Mouse (Mus musculus): ENCODE results near the gene Olfr313. TPM values are rescaled to one million over a fixed set of nuclear protein-coding genes. Genes with fewer than 3 reads are reported as not detected.
"Not testable (repeated sequence)": the region's sequence is repeated elsewhere in the genome, so short reads cannot be mapped to it uniquely, and the experiment has no call there.

Gene Olfr313
- not detected in 2 replicates for polyA plus RNA-seq (2015; fragmentation: Nextera tagmentation; extraction: Ambion mirVana)

DNA sequence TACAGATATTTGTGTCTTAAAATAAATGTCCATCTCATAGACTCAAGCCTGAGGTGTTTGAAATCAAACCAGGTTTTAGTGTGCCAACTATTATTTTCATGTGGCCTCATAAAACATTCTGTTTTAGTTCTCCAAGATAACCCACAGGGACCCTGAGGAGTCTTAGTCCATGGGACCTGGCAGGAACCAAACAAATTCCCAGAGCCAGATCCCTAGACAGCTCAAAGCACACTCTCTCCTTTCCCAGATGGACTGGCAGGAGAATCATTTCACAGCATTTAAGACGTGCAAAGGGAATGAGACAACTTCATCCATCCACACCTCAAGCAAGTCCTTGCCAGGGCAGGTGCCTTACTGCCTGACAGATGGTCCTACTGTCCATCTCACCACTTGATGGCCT is at the start of gene Olfr313:
TSS of gene Olfr313 (plus strand) at position 301 of the 400 bp plus-strand sequence.
- not testable (repeated sequence) for H3K4me2 ChIP-seq (ENCODE audit: low read depth, low read length); H3K9ac ChIP-seq (ENCODE audit: low read depth, low read length); H3K4me3 ChIP-seq (ENCODE audit: low read length); H3K4me1 ChIP-seq (ENCODE audit: control insufficient read depth, insufficient read depth, low read length); H3K36me3 ChIP-seq (ENCODE audit: control insufficient read depth, insufficient read depth, low read length); H3K27me3 ChIP-seq (replicated peaks; ENCODE audit: control insufficient read depth, insufficient read depth, low read length); ATAC-seq; H3K27ac ChIP-seq (ENCODE audit: low read length); H3K9me3 ChIP-seq (ENCODE audit: control insufficient read depth, low read length)
- 46% methylated on average over 1 of the region's 1 CpGs for WGBS

DNA sequence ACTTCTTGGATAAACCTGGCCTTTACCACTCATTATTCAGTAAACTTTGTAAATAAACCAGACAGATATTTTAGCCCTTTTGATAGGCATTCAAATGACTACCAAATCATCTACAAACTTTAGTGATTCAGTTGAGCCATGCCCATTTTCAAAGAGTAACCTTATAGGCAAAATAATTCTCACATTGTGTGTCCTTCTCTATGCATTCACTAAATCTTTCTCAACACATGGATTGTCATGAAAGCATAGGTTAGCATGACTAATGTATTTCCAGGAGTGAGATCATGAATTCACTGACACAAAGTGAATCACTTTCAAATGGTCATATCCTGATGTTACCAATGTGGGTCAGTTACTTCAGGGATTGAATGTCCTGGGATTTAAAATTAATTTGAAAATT is 41.9 kb upstream of the Olfr313 start, which contains the start of gene Olfr315:
TSS of gene Olfr315 (plus strand) at position 301 of the 400 bp plus-strand sequence.
- Histone ChIP-seq H3K4me2 (ENCODE audit: low read depth, low read length) (no peak within 1 kb of the TSS), H3K4me3 (ENCODE audit: low read length) (no peak within 1 kb of the TSS), H3K4me1 (ENCODE audit: control insufficient read depth, insufficient read depth, low read length) (no peaks in the 10 kb centered on the region), H3K9ac (ENCODE audit: low read depth, low read length) (no peak within 1 kb of the TSS), H3K27me3 (replicated peaks; ENCODE audit: control insufficient read depth, insufficient read depth, low read length) (no peaks in the 10 kb centered on the region), H3K36me3 (ENCODE audit: control insufficient read depth, insufficient read depth, low read length) (no peaks in the 10 kb centered on the region), H3K27ac (ENCODE audit: low read length) (no peak within 1 kb of the TSS), H3K9me3 (ENCODE audit: control insufficient read depth, low read length) (no peaks in the 10 kb centered on the region)
- no peak for ATAC-seq

DNA sequence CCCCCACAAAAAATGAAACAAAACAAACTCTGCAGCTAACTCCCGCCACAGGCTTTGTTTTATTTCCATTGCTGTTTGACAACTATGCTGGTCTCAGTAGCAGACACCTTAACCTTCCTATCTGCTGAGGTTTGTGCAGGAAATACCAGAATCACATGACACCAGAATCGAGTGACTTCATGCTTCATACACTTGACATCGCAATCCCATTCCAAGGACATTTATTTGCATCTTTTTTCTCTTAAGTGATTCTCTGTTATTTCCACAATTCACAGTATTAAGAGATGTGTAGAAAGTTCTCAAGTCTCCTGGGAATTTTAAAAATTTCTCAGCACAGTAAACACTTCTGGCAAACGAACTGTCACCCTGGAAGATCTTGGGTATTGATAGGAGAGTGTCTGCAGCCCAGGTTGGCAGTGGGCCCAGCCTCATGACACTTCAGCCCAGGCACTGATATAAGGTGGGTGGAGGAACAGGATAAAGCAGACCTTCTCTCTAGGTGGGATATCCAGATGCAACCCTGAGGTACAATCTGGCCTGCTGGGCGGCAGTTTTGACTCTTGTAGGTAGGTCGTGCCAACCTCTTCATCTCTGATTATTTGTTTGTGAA is 32.2 kb upstream of the Olfr313 start, which contains the start of gene Olfr314:
TSS of gene Olfr314 (plus strand) at position 473 of the 610 bp plus-strand sequence.
- Histone ChIP-seq H3K4me3 (ENCODE audit: low read length) (no peak within 1 kb of the TSS), H3K27ac (ENCODE audit: low read length) (no peak within 1 kb of the TSS), H3K9ac (ENCODE audit: low read depth, low read length) (no peak within 1 kb of the TSS), H3K27me3 (replicated peaks; ENCODE audit: control insufficient read depth, insufficient read depth, low read length) (no peaks in the 10 kb centered on the region), H3K4me2 (ENCODE audit: low read depth, low read length) (no peak within 1 kb of the TSS), H3K4me1 (ENCODE audit: control insufficient read depth, insufficient read depth, low read length) (no peaks in the 10 kb centered on the region), H3K36me3 (ENCODE audit: control insufficient read depth, insufficient read depth, low read length) (no peaks in the 10 kb centered on the region), H3K9me3 (ENCODE audit: control insufficient read depth, low read length) (no peaks in the 10 kb centered on the region)
- no peak for ATAC-seq
- 71% methylated on average over 6 of the region's 6 CpGs for WGBS

DNA sequence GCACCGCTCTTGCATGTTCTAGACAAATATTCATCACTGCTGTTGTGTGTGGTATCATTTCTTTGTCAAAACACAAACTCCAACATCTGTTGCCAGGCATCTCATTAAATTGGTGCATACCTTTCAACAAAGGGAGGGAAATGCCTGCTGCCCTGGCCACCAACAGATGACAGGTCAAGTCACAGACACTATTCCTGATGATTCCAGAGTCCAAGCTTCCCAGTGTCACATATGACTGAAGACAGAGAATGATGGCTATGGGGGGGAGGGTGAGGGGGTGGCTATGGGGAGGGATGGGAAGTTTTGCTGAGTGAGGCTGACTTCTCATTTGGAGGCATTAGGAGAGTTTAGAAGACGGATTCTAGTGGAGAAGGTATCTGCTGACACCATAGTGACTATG is 30.6 kb upstream of the Olfr313 start:
- WGBS: 86% methylated on average over 2 of the region's 2 CpGs
- no peak for ATAC-seq
- Histone ChIP-seq H3K36me3 (ENCODE audit: control insufficient read depth, insufficient read depth, low read length) (no peaks in the 10 kb centered on the region), H3K27me3 (replicated peaks; ENCODE audit: control insufficient read depth, insufficient read depth, low read length) (no peaks in the 10 kb centered on the region), H3K9me3 (ENCODE audit: control insufficient read depth, low read length) (no peaks in the 10 kb centered on the region), H3K4me1 (ENCODE audit: control insufficient read depth, insufficient read depth, low read length) (no peaks in the 10 kb centered on the region), H3K9ac (ENCODE audit: low read depth, low read length) (no peak overlapping the region), H3K27ac (ENCODE audit: low read length) (no peak overlapping the region), H3K4me2 (ENCODE audit: low read depth, low read length) (no peak overlapping the region), H3K4me3 (ENCODE audit: low read length) (no peak overlapping the region)

DNA sequence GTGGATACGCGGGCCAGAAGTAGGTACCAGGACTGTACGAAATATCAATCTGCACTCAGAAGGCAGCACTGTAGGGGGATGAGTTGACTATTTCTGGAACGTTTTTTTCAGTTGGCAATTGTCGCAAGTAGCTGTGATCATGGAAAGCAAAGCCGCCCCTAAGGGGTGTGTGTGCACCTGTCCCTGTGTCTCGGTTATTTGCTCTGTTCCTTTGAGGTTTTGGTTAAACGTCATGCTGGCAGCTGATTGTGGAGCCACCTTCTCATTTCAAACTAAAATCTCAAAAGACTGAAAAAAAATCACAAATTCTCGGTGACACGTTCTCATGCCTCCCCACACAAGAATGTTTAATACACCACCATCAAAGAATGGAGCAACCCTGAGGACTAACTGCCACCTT is 27.1 kb upstream of the Olfr313 start:
- WGBS: 89% methylated on average over 10 of the region's 10 CpGs

DNA sequence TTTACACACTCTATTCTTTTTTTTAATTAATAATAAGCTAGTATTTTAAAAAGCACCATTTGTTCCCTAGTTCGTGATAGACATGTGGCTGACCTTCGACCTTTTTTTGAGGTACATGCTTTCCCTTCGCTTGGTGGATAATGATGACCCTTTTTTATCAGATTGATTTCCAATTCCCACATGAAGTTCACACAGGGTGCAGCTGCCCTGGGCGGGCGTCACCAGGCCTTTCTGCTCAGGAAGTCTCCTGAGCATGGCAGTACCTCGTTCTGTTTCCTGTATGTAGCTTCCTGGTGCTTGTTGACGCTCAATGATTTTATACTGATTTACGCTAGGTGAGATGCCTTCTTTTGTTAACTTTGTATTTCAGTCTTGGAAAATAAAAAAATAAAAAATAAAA is 26.5 kb upstream of the Olfr313 start:
- no peaks in the 10 kb centered on the region for H3K36me3 ChIP-seq (ENCODE audit: control insufficient read depth, insufficient read depth, low read length)

More for the DNA sequence above, 27.1 kb upstream of the Olfr313 start:
- Histone ChIP-seq H3K27me3 (replicated peaks; ENCODE audit: control insufficient read depth, insufficient read depth, low read length) (no peaks in the 10 kb centered on the region), H3K9ac (ENCODE audit: low read depth, low read length) (no peak overlapping the region), H3K4me3 (ENCODE audit: low read length) (no peak overlapping the region), H3K4me2 (ENCODE audit: low read depth, low read length) (no peak overlapping the region), H3K36me3 (ENCODE audit: control insufficient read depth, insufficient read depth, low read length) (no peaks in the 10 kb centered on the region), H3K27ac (ENCODE audit: low read length) (no peak overlapping the region), H3K9me3 (ENCODE audit: control insufficient read depth, low read length) (no peaks in the 10 kb centered on the region), H3K4me1 (ENCODE audit: control insufficient read depth, insufficient read depth, low read length) (no peaks in the 10 kb centered on the region)
- ATAC-seq: no peak

DNA sequence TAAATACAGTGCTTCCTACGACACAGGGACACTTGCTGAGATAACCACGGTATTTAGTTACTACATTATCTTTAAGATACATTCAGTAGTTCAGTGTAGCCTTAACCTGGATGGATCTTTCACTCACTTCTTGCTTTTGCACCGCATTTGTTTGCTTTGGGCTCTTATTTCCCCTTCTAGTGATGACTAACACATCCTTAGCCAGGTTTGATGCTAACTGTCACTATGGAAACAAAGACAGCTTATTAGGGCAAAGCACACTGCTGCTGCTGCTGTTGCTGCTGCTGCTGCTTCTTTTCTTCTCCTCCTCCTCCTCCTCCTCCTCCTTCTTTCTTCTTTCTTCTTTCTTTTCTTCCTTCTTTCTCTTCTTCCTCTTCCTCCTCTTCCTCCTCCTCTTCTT is 25.3 kb upstream of the Olfr313 start:
- no peaks in the 10 kb centered on the region for H3K4me1 ChIP-seq (ENCODE audit: control insufficient read depth, insufficient read depth, low read length)
- no peak for ATAC-seq
- no peaks in the 10 kb centered on the region for H3K9me3 ChIP-seq (ENCODE audit: control insufficient read depth, low read length)
- no peaks in the 10 kb centered on the region for H3K36me3 ChIP-seq (ENCODE audit: control insufficient read depth, insufficient read depth, low read length)
- no peak overlapping the region for H3K4me3 ChIP-seq (ENCODE audit: low read length)
- H3K27me3 ChIP-seq (replicated peaks; ENCODE audit: control insufficient read depth, insufficient read depth, low read length): no peaks in the 10 kb centered on the region
- H3K4me2 ChIP-seq (ENCODE audit: low read depth, low read length): no peak overlapping the region
- H3K27ac ChIP-seq (ENCODE audit: low read length): no peak overlapping the region
- no peak overlapping the region for H3K9ac ChIP-seq (ENCODE audit: low read depth, low read length)
- 29% methylated on average over 3 of the region's 3 CpGs for WGBS

More for the DNA sequence above, 26.5 kb upstream of the Olfr313 start:
- 84% methylated on average over 8 of the region's 8 CpGs for WGBS
- no peak overlapping the region for H3K27ac ChIP-seq (ENCODE audit: low read length)
- no peak for ATAC-seq
- H3K9me3 ChIP-seq (ENCODE audit: control insufficient read depth, low read length): no peaks in the 10 kb centered on the region
- H3K4me1 ChIP-seq (ENCODE audit: control insufficient read depth, insufficient read depth, low read length): no peaks in the 10 kb centered on the region
- H3K27me3 ChIP-seq (replicated peaks; ENCODE audit: control insufficient read depth, insufficient read depth, low read length): no peaks in the 10 kb centered on the region
- no peak overlapping the region for H3K4me3 ChIP-seq (ENCODE audit: low read length)
- H3K4me2 ChIP-seq (ENCODE audit: low read depth, low read length): no peak overlapping the region
- H3K9ac ChIP-seq (ENCODE audit: low read depth, low read length): no peak overlapping the region

DNA sequence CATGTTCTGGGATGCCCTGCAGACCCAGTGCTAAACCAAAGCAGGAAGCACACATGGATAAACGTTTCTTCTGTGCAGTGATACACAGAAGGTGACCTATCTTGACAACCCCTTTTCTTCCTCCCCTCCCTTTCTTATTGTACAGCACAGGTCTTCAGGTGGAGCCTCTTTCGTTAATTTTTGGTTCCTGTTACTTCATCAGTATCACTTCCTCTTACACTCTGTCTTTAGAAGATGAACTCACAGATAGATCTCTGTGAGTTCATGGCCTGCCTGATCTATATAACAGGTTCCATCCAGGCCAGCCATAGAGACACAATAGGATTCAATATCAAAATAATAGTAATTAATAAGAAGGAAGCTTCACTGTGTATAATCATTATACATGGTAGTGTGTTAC is 24.7 kb upstream of the Olfr313 start:
- Histone ChIP-seq H3K4me3 (ENCODE audit: low read length) (no peak overlapping the region), H3K9me3 (ENCODE audit: control insufficient read depth, low read length) (no peaks in the 10 kb centered on the region), H3K9ac (ENCODE audit: low read depth, low read length) (no peak overlapping the region), H3K4me2 (ENCODE audit: low read depth, low read length) (no peak overlapping the region), H3K36me3 (ENCODE audit: control insufficient read depth, insufficient read depth, low read length) (no peaks in the 10 kb centered on the region), H3K27ac (ENCODE audit: low read length) (no peak overlapping the region), H3K4me1 (ENCODE audit: control insufficient read depth, insufficient read depth, low read length) (no peaks in the 10 kb centered on the region), H3K27me3 (replicated peaks; ENCODE audit: control insufficient read depth, insufficient read depth, low read length) (no peaks in the 10 kb centered on the region)
- 38% methylated on average over 2 of the region's 2 CpGs for WGBS
- ATAC-seq: no peak

DNA sequence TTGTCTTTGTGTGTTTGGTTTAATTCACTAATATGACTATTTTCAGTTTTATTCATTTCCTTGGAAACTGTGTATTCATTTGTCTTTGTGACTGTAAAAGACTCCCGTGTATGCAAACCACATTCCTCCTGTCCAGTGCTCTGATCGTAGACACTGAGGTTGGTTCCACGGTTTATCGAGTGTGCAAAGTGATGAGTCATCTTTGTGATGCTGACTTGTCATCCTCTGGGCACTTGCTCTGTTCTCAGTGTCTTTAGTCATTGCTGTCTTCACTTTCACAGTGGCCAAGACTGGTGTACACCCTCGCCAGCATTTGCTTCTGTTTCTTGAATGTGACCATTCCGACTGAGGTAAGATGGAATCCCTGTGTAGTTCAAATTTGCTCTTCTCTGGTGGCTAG is 24.2 kb upstream of the Olfr313 start:
- no peaks in the 10 kb centered on the region for H3K36me3 ChIP-seq (ENCODE audit: control insufficient read depth, insufficient read depth, low read length)
- H3K27ac ChIP-seq (ENCODE audit: low read length): no peak overlapping the region
- H3K27me3 ChIP-seq (replicated peaks; ENCODE audit: control insufficient read depth, insufficient read depth, low read length): no peaks in the 10 kb centered on the region
- ATAC-seq: no peak
- no peak overlapping the region for H3K4me2 ChIP-seq (ENCODE audit: low read depth, low read length)
- H3K9me3 ChIP-seq (ENCODE audit: control insufficient read depth, low read length): no peaks in the 10 kb centered on the region
- no peak overlapping the region for H3K4me3 ChIP-seq (ENCODE audit: low read length)
- no peaks in the 10 kb centered on the region for H3K4me1 ChIP-seq (ENCODE audit: control insufficient read depth, insufficient read depth, low read length)
- 74% methylated on average over 6 of the region's 6 CpGs for WGBS
- H3K9ac ChIP-seq (ENCODE audit: low read depth, low read length): no peak overlapping the region

DNA sequence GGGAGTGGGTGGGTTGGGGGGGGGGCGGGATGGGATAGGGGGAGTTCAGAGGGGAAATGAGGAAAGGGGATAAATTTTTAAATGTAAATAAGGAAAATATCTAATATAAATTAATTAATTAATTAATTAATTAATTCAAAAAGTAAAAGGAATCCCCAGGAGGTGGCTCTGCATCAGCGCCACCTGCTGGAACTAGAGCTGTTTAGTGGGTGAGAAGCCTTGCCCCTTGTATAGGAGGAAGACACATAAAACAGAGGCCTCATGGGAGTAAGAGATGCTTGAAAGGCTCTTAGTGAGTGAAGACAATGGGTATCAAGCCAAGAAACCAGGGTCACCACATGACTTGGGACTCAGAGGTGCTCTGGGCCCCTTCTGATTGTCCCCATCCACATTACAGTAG is 18.9 kb upstream of the Olfr313 start:
- Histone ChIP-seq H3K4me1 (ENCODE audit: control insufficient read depth, insufficient read depth, low read length) (no peaks in the 10 kb centered on the region), H3K4me3 (ENCODE audit: low read length) (no peak overlapping the region), H3K9me3 (ENCODE audit: control insufficient read depth, low read length) (no peaks in the 10 kb centered on the region), H3K27ac (ENCODE audit: low read length) (no peak overlapping the region), H3K4me2 (ENCODE audit: low read depth, low read length) (no peak overlapping the region), H3K27me3 (replicated peaks; ENCODE audit: control insufficient read depth, insufficient read depth, low read length) (no peaks in the 10 kb centered on the region), H3K9ac (ENCODE audit: low read depth, low read length) (no peak overlapping the region), H3K36me3 (ENCODE audit: control insufficient read depth, insufficient read depth, low read length) (no peaks in the 10 kb centered on the region)
- ATAC-seq: no peak
- WGBS: 86% methylated on average over 2 of the region's 2 CpGs

Measured in intestine, embryonic 16.5 days (tissue).